Mouse (Mus musculus) forebrain, embryonic 11.5 days (tissue): ENCODE measurements around the gene Ap3d1. TPM values are rescaled to one million over a fixed set of nuclear protein-coding genes. Genes with fewer than 3 reads are reported as not detected.

Source experiments
- ATAC-seq: fragments of 200-750 bp; cut with Nextera tagmentation; replicated peaks from 2 replicates; pipeline ENCODE4 v1.8.0; 2017; ENCODE audit warnings: moderate TSS enrichment; ENCODE audit not compliant: low FRiP score
- DNase-seq: peaks from one replicate; pipeline ENCODE4 v3.0.0-alpha.2; 2017; ENCODE audit warnings: low spot score
- H3K27ac ChIP-seq: fragments of 300-500 bp; sonication (generic); 2 replicates; pipeline ENCODE4 v1.5.1; 2014; ENCODE audit warnings: low read depth, low read length
- H3K27me3 ChIP-seq: fragments of 300-500 bp; sonication (generic); 2 replicates; pipeline ENCODE4 v1.6.1; 2014; ENCODE audit warnings: mild to moderate bottlenecking, low read length, mixed read lengths; ENCODE audit not compliant: control insufficient read depth, insufficient read depth
- H3K36me3 ChIP-seq: fragments of 300-500 bp; sonication (generic); 2 replicates; pipeline ENCODE4 v1.6.1; 2014; ENCODE audit warnings: mild to moderate bottlenecking, low read length, moderate library complexity, mixed read lengths; ENCODE audit not compliant: control insufficient read depth, insufficient read depth
- H3K4me1 ChIP-seq: fragments of 300-500 bp; sonication (generic); replicated peaks from 2 replicates; pipeline ENCODE4 v1.6.1; 2014; ENCODE audit warnings: low read length, mixed read lengths; ENCODE audit not compliant: control insufficient read depth, insufficient read depth
- H3K4me2 ChIP-seq: fragments of 300-500 bp; sonication (generic); 2 replicates; pipeline ENCODE4 v1.6.1; 2014; ENCODE audit warnings: low read depth, mild to moderate bottlenecking, low read length, moderate library complexity, mixed read lengths; ENCODE audit not compliant: severe bottlenecking
- H3K4me3 ChIP-seq: fragments of 300-500 bp; sonication (generic); 2 replicates; pipeline ENCODE4 v1.5.1; 2014; ENCODE audit warnings: low read depth, low read length
- H3K9ac ChIP-seq: fragments of 300-500 bp; sonication (generic); 2 replicates; pipeline ENCODE4 v1.6.1; 2014; ENCODE audit warnings: low read length
- H3K9me3 ChIP-seq: fragments of 300-500 bp; sonication (generic); 2 replicates; pipeline ENCODE4 v1.6.1; 2016; ENCODE audit warnings: low read length, mixed read lengths; ENCODE audit not compliant: control insufficient read depth
- WGBS: fragments of 180-500 bp; shearing (Covaris S2); extraction: QIAGEN DNeasy Blood & Tissue Kit; methylation state at CpG from one replicate; pipeline ENCODE4 v1.1.7; 2014; 5-methylcytosine and 5-hydroxymethylcytosine counted together
- polyA plus RNA-seq: library from polyadenylated mRNA; unstranded; fragments of >200 nt; fragmentation: Nextera tagmentation; extraction: Ambion mirVana; gene quantifications from 2 replicates; pipeline ENCODE4 v1.2.1, GENCODE M21; 2014

Gene Ap3d1
- polyA plus RNA-seq, 1 experiment from 2014 or later: 84.2 TPM

- ATAC-seq: no peak
- no peaks in the 10 kb centered on the region for H3K9me3 ChIP-seq
- peaks cover 11% of the 10 kb centered on the region for H3K4me1 ChIP-seq
- no peak overlapping the region for H3K27ac ChIP-seq
- no peaks in the 10 kb centered on the region for H3K27me3 ChIP-seq
- no peak overlapping the region for H3K4me2 ChIP-seq
- no peaks in the 10 kb centered on the region for H3K36me3 ChIP-seq
- WGBS: 90% methylated on average over 14 of the region's 14 CpGs
- DNase-seq: no peak
- no peak overlapping the region for H3K4me3 ChIP-seq
- H3K9ac ChIP-seq: no peak overlapping the region
These were observed 83.7 kb downstream of the Ap3d1 start for GRCm38 (mm10) chr10:80658194-80658840.

Other genes starting within 250 kb of the Ap3d1 start
- 0.49 and 0.53 TPM in 2 replicates for gene Onecut3, start 247.4 kb downstream of the Ap3d1 start, polyA plus RNA-seq
- 0.35 and 0.59 TPM in 2 replicates for gene Atp8b3, start 203.1 kb downstream of the Ap3d1 start, polyA plus RNA-seq
- gene Rexo1, start 180.7 kb downstream of the Ap3d1 start, polyA plus RNA-seq: 34.9 and 37.1 TPM in 2 replicates
- gene Klf16, start 164.9 kb downstream of the Ap3d1 start, polyA plus RNA-seq: 5.9 and 7.7 TPM in 2 replicates
- gene Abhd17a, start 151.9 kb downstream of the Ap3d1 start, polyA plus RNA-seq: 94.6 and 121 TPM in 2 replicates
- gene Scamp4, start 139.4 kb downstream of the Ap3d1 start, polyA plus RNA-seq: 67.7 and 78.5 TPM in 2 replicates
- 7.6 and 9.5 TPM in 2 replicates for gene Adat3, start 139.4 kb downstream of the Ap3d1 start, polyA plus RNA-seq
- gene Gm49322, start 136.2 kb downstream of the Ap3d1 start, polyA plus RNA-seq: 3.6 and 4.7 TPM in 2 replicates
- gene Csnk1g2, start 119.4 kb downstream of the Ap3d1 start, polyA plus RNA-seq: 134 TPM in 2 replicates
- gene Btbd2, start 85.2 kb downstream of the Ap3d1 start, polyA plus RNA-seq: 78.3 and 97.3 TPM in 2 replicates
- 85.1 and 87.0 TPM in 2 replicates for gene Mknk2, start 64.2 kb downstream of the Ap3d1 start, polyA plus RNA-seq
- gene Mob3a, start 40.3 kb downstream of the Ap3d1 start, polyA plus RNA-seq: 57.9 and 61.1 TPM in 2 replicates
- 4.8 and 7.2 TPM in 2 replicates for gene Izumo4, start 40.1 kb downstream of the Ap3d1 start, polyA plus RNA-seq
- gene Dot1l, start 12.9 kb upstream of the Ap3d1 start, polyA plus RNA-seq: 34.5 and 34.9 TPM in 2 replicates
- gene Sf3a2, start 55.9 kb upstream of the Ap3d1 start, polyA plus RNA-seq: 116 and 119 TPM in 2 replicates
- 160 and 163 TPM in 2 replicates for gene Plekhj1, start 56.4 kb upstream of the Ap3d1 start, polyA plus RNA-seq
- gene Amh, start 63.0 kb upstream of the Ap3d1 start, polyA plus RNA-seq: 0.15 and 0.16 TPM in 2 replicates
- 0.47 and 0.59 TPM in 2 replicates for gene Jsrp1, start 71.2 kb upstream of the Ap3d1 start, polyA plus RNA-seq
- gene Oaz1, start 84.4 kb upstream of the Ap3d1 start, polyA plus RNA-seq: 1,775 and 1,994 TPM in 2 replicates
- gene Lingo3, start 101.8 kb upstream of the Ap3d1 start, polyA plus RNA-seq: 1.2 and 2.1 TPM in 2 replicates
- gene Lsm7, start 112.9 kb upstream of the Ap3d1 start, polyA plus RNA-seq: 308 and 322 TPM in 2 replicates
- 37.0 and 39.8 TPM in 2 replicates for gene Sppl2b, start 113.0 kb upstream of the Ap3d1 start, polyA plus RNA-seq
- gene Tmprss9, start 129.6 kb upstream of the Ap3d1 start, polyA plus RNA-seq: 0.08 and 0.12 TPM in 2 replicates
- 313 and 317 TPM in 2 replicates for gene Timm13, start 158.7 kb upstream of the Ap3d1 start, polyA plus RNA-seq
- gene Lmnb2, start 176.0 kb upstream of the Ap3d1 start, polyA plus RNA-seq: 29.8 and 30.9 TPM in 2 replicates
- 10.7 and 13.0 TPM in 2 replicates for gene Gadd45b, start 187.8 kb upstream of the Ap3d1 start, polyA plus RNA-seq